Mouse (Mus musculus): ENCODE data around the gene H3f3b.

DNA sequence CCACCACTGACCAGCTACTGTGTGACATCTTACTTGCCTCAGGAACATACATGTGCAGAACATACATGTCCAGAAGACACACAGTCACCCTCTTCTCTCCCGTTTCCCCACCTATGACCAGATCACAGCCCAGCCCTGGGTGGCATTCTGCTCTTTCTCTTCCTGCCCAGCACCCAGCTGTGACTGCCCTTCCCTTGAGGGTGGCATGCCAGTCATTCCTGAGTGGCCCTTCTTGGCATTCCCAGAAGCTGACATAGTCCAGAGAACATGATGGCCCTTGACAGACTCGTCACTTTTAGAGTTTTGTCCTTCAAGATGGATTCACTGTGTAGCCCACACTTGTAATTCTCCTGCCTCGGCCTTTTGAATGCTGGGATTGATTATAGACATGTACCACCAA, 44.8 kb upstream of the H3f3b start:
- TF ChIP-seq CTCF (IDR thresholded peaks at IDR 0.05; ENCODE audit: extremely low read depth, insufficient read length, insufficient replicate concordance, low read depth, low read length) (no peak), POLR2A (IDR thresholded peaks at IDR 0.05; ENCODE audit: low read depth, low read length) (no peak)
